Mouse (Mus musculus): ENCODE measurements around the gene Gm2a. TPM values are rescaled to one million over a fixed set of nuclear protein-coding genes. Genes with fewer than 3 reads are reported as not detected.
"Not testable (repeated sequence)": the region's sequence is repeated elsewhere in the genome, so short reads cannot be mapped to it uniquely, and the experiment has no call there.

The Gm2a gene
- total and polyA plus RNA-seq, 2 experiments from 2014 or later: 19.9 to 48.4 TPM

GRCm38 (mm10) chr11:55079180-55079579 lies 18.7 kb upstream of the Gm2a start:
- Histone ChIP-seq H3K4me3 (ENCODE audit: low read depth, low read length) (no peak overlapping the region), H3K9me3 (ENCODE audit: low read length) (no peaks in the 10 kb centered on the region), H3K36me3 (ENCODE audit: insufficient read depth) (no peaks in the 10 kb centered on the region), H3K27ac (ENCODE audit: low read depth, low read length) (no peak overlapping the region), H3K27me3 (ENCODE audit: insufficient read depth, low read length) (no peaks in the 10 kb centered on the region), H3K4me2 (ENCODE audit: low read depth) (no peak overlapping the region), H3K9ac (no peak overlapping the region), H3K4me1 (ENCODE audit: insufficient read depth) (peaks cover 5% of the 10 kb centered on the region; the same call in 1 of the 2 replicates)
- WGBS: 69% methylated on average over 4 of the region's 4 CpGs
- no peak for ATAC-seq
- no peak for TF ChIP-seq CTCF (IDR thresholded peaks at IDR 0.05; ENCODE audit: low read depth)
- DNase-seq: no peak

GRCm38 (mm10) chr11:55081206-55081605 lies 16.7 kb upstream of the Gm2a start:
- peaks cover 5% of the 10 kb centered on the region; the same call in 1 of the 2 replicates for H3K4me1 ChIP-seq (ENCODE audit: insufficient read depth)
- no peaks in the 10 kb centered on the region for H3K9me3 ChIP-seq (ENCODE audit: low read length)
- no peak overlapping the region for H3K9ac ChIP-seq
- H3K27ac ChIP-seq (ENCODE audit: low read depth, low read length): no peak overlapping the region
- ATAC-seq (no peak), DNase-seq (no peak)
- no peak overlapping the region for H3K4me2 ChIP-seq (ENCODE audit: low read depth)
- no peak overlapping the region for H3K4me3 ChIP-seq (ENCODE audit: low read depth, low read length)
- no peaks in the 10 kb centered on the region for H3K27me3 ChIP-seq (ENCODE audit: insufficient read depth, low read length)
- H3K36me3 ChIP-seq (ENCODE audit: insufficient read depth): no peaks in the 10 kb centered on the region
- WGBS: 89% methylated on average over 9 of the region's 9 CpGs
- TF ChIP-seq CTCF (IDR thresholded peaks at IDR 0.05; ENCODE audit: low read depth): no peak

- 80% methylated on average over 4 of the region's 4 CpGs for WGBS
- no peaks in the 10 kb centered on the region for H3K4me1 ChIP-seq (ENCODE audit: insufficient read depth)
- no peak for TF ChIP-seq CTCF (IDR thresholded peaks at IDR 0.05; ENCODE audit: low read depth)
These were observed 13.3 kb upstream of the Gm2a start for GRCm38 (mm10) chr11:55084629-55085028.

GRCm38 (mm10) chr11:55085396-55085795 lies 12.5 kb upstream of the Gm2a start:
- no peak for ATAC-seq
- Histone ChIP-seq H3K4me2 (ENCODE audit: low read depth) (no peak overlapping the region), H3K4me1 (ENCODE audit: insufficient read depth) (no peaks in the 10 kb centered on the region), H3K36me3 (ENCODE audit: insufficient read depth) (no peaks in the 10 kb centered on the region), H3K4me3 (ENCODE audit: low read depth, low read length) (no peak overlapping the region), H3K9ac (no peak overlapping the region), H3K27ac (ENCODE audit: low read depth, low read length) (no peak overlapping the region), H3K27me3 (ENCODE audit: insufficient read depth, low read length) (no peaks in the 10 kb centered on the region), H3K9me3 (ENCODE audit: low read length) (no peaks in the 10 kb centered on the region)
- no peak for TF ChIP-seq CTCF (IDR thresholded peaks at IDR 0.05; ENCODE audit: low read depth)
- DNase-seq: no peak
- 70% methylated on average over 5 of the region's 5 CpGs for WGBS

More at GRCm38 (mm10) chr11:55084629-55085028, 13.3 kb upstream of the Gm2a start:
- Histone ChIP-seq H3K27ac (ENCODE audit: low read depth, low read length) (no peak overlapping the region), H3K36me3 (ENCODE audit: insufficient read depth) (no peaks in the 10 kb centered on the region), H3K9ac (no peak overlapping the region), H3K4me3 (ENCODE audit: low read depth, low read length) (no peak overlapping the region), H3K9me3 (ENCODE audit: low read length) (no peaks in the 10 kb centered on the region), H3K4me2 (ENCODE audit: low read depth) (no peak overlapping the region), H3K27me3 (ENCODE audit: insufficient read depth, low read length) (no peaks in the 10 kb centered on the region)
- no peak for DNase-seq
- ATAC-seq: no peak

- no peak overlapping the region for H3K4me2 ChIP-seq (ENCODE audit: low read depth)
- H3K9ac ChIP-seq: no peak overlapping the region
- no peaks in the 10 kb centered on the region for H3K36me3 ChIP-seq (ENCODE audit: insufficient read depth)
- ATAC-seq (peak; percentile 67), DNase-seq (peak; percentile 88)
- H3K27me3 ChIP-seq (ENCODE audit: insufficient read depth, low read length): no peaks in the 10 kb centered on the region
- no peaks in the 10 kb centered on the region for H3K4me1 ChIP-seq (ENCODE audit: insufficient read depth)
- no peak overlapping the region for H3K27ac ChIP-seq (ENCODE audit: low read depth, low read length)
- 6% methylated on average over 10 of the region's 10 CpGs for WGBS
- no peaks in the 10 kb centered on the region for H3K9me3 ChIP-seq (ENCODE audit: low read length)
- no peak overlapping the region for H3K4me3 ChIP-seq (ENCODE audit: low read depth, low read length)
- TF ChIP-seq CTCF (IDR thresholded peaks at IDR 0.05; ENCODE audit: low read depth): peak; percentile 96
These were observed 10.9 kb upstream of the Gm2a start for GRCm38 (mm10) chr11:55087006-55087405.

- no peaks in the 10 kb centered on the region for H3K27me3 ChIP-seq (ENCODE audit: insufficient read depth, low read length)
- DNase-seq (no peak), ATAC-seq (no peak)
- TF ChIP-seq CTCF (IDR thresholded peaks at IDR 0.05; ENCODE audit: low read depth): no peak
- no peak overlapping the region for H3K4me3 ChIP-seq (ENCODE audit: low read depth, low read length)
- no peaks in the 10 kb centered on the region for H3K9me3 ChIP-seq (ENCODE audit: low read length)
- no peaks in the 10 kb centered on the region for H3K36me3 ChIP-seq (ENCODE audit: insufficient read depth)
- no peak overlapping the region for H3K27ac ChIP-seq (ENCODE audit: low read depth, low read length)
- H3K4me2 ChIP-seq (ENCODE audit: low read depth): no peak overlapping the region
- H3K4me1 ChIP-seq (ENCODE audit: insufficient read depth): no peaks in the 10 kb centered on the region
- no peak overlapping the region for H3K9ac ChIP-seq
- 62% methylated on average over 2 of the region's 2 CpGs for WGBS
These were observed 8.0 kb upstream of the Gm2a start for GRCm38 (mm10) chr11:55089892-55090291.

GRCm38 (mm10) chr11:55093096-55093495 lies 4.8 kb upstream of the Gm2a start:
- H3K27ac ChIP-seq (ENCODE audit: low read depth, low read length): no peak overlapping the region
- TF ChIP-seq CTCF (IDR thresholded peaks at IDR 0.05; ENCODE audit: low read depth): no peak
- H3K4me3 ChIP-seq (ENCODE audit: low read depth, low read length): no peak overlapping the region
- H3K9me3 ChIP-seq (ENCODE audit: low read length): no peaks in the 10 kb centered on the region
- no peak for ATAC-seq
- H3K4me2 ChIP-seq (ENCODE audit: low read depth): no peak overlapping the region
- no peaks in the 10 kb centered on the region for H3K4me1 ChIP-seq (ENCODE audit: insufficient read depth)
- H3K27me3 ChIP-seq (ENCODE audit: insufficient read depth, low read length): no peaks in the 10 kb centered on the region
- no peaks in the 10 kb centered on the region for H3K36me3 ChIP-seq (ENCODE audit: insufficient read depth)
- H3K9ac ChIP-seq: no peak overlapping the region
- no peak for DNase-seq
- WGBS: 83% methylated on average over 7 of the region's 7 CpGs

GRCm38 (mm10) chr11:55096296-55096695 lies 1.6 kb upstream of the Gm2a start:
- H3K36me3 ChIP-seq (ENCODE audit: insufficient read depth); H3K27me3 ChIP-seq (ENCODE audit: insufficient read depth, low read length); H3K4me3 ChIP-seq (ENCODE audit: low read depth, low read length); H3K27ac ChIP-seq (ENCODE audit: low read depth, low read length); DNase-seq; H3K4me2 ChIP-seq (ENCODE audit: low read depth); H3K9me3 ChIP-seq (ENCODE audit: low read length); ATAC-seq; H3K9ac ChIP-seq: not testable (repeated sequence)
- peaks cover 14% of the 10 kb centered on the region for H3K4me1 ChIP-seq (ENCODE audit: insufficient read depth)
- WGBS: 87% methylated on average over 4 of the region's 4 CpGs
